21 mouse cellular contexts compared by ENCODE assay signal in genomic region chr14:28740076-28740475, GRCm38 (mm10).
DNase-seq lines count a peak whose midpoint lies in the region; ATAC-seq and TF ChIP-seq lines count a peak whose summit lies in the region.
"Had no signal": no experiment of that assay in that cellular context is flagged by ENCODE, and none has a peak within 500 bp of the region (broad histone marks: within the 10 kb centered on the region; RNA-seq: fewer than 3 reads in every experiment).

No protein-coding gene starts in this region.

- H3K4me3 ChIP-seq in kidney, postnatal 0 days (replicated peaks; ENCODE audit: low read depth, low read length), result no peak overlapping the region
- no peak overlapping the region for H3K4me3 ChIP-seq in lung, embryonic 14.5 days (ENCODE audit: low read depth, low read length)
- H3K4me3 ChIP-seq: embryonic facial prominence, embryonic 13.5 days; forebrain, embryonic 12.5 days; heart, embryonic 10.5 days; hindbrain, embryonic 13.5 days had no signal

- no peak for TF ChIP-seq CTCF in kidney, postnatal 0 days (IDR thresholded peaks at IDR 0.05; ENCODE audit: low read depth)
- TF ChIP-seq CTCF in lung, embryonic 14.5 days (IDR thresholded peaks at IDR 0.05; ENCODE audit: low read depth), result no peak

- H3K4me1 ChIP-seq in kidney, postnatal 0 days (replicated peaks; ENCODE audit: insufficient read depth, low read length), result no peaks in the 10 kb centered on the region
- H3K4me1 ChIP-seq in lung, embryonic 14.5 days (ENCODE audit: insufficient read depth), result no peaks in the 10 kb centered on the region
- H3K4me1 ChIP-seq: embryonic facial prominence, embryonic 13.5 days; forebrain, embryonic 12.5 days; heart, embryonic 10.5 days had no signal

- ATAC-seq in kidney, postnatal 0 days (replicated peaks; ENCODE audit: low FRiP score, low read depth), result no peak; the same call in 1 of the 2 replicates
- ATAC-seq in lung, embryonic 14.5 days (ENCODE audit: insufficient read depth), result no peak
- ATAC-seq: activated CD4-positive, CD25-positive, alpha-beta regulatory T cell, adult 4 months; forebrain, embryonic 16.5 days; Patski had no signal

- no peaks in the 10 kb centered on the region for H3K36me3 ChIP-seq in kidney, postnatal 0 days (ENCODE audit: insufficient read depth, low read length)
- H3K36me3 ChIP-seq in lung, embryonic 14.5 days (ENCODE audit: insufficient read depth), result no peaks in the 10 kb centered on the region
- H3K36me3 ChIP-seq: embryonic facial prominence, embryonic 13.5 days; forebrain, embryonic 12.5 days; heart, embryonic 10.5 days; hindbrain, embryonic 13.5 days had no signal

- WGBS in kidney, postnatal 0 days, result 62% methylated on average over 1 of the region's 1 CpGs
- WGBS in lung, embryonic 14.5 days, result 55% methylated on average over 1 of the region's 1 CpGs

- no peaks in the 10 kb centered on the region for H3K9me3 ChIP-seq in kidney, postnatal 0 days (replicated peaks; ENCODE audit: low read length)
- H3K9me3 ChIP-seq in lung, embryonic 14.5 days (ENCODE audit: low read depth, low read length), result no peaks in the 10 kb centered on the region
- H3K9me3 ChIP-seq: embryonic facial prominence, embryonic 13.5 days; forebrain, embryonic 12.5 days; heart, embryonic 10.5 days; hindbrain, embryonic 13.5 days had no signal

- H3K27ac ChIP-seq in kidney, postnatal 0 days, result no peak overlapping the region
- no peak overlapping the region for H3K27ac ChIP-seq in lung, embryonic 14.5 days (ENCODE audit: low read depth)
- H3K27ac ChIP-seq: embryonic facial prominence, embryonic 13.5 days; forebrain, embryonic 12.5 days; heart, embryonic 10.5 days; hindbrain, embryonic 13.5 days had no signal

- H3K27me3 ChIP-seq in kidney, postnatal 0 days (ENCODE audit: insufficient read depth, low read length), result no peaks in the 10 kb centered on the region
- H3K27me3 ChIP-seq in lung, embryonic 14.5 days (ENCODE audit: insufficient read depth, low read length), result no peaks in the 10 kb centered on the region
- H3K27me3 ChIP-seq: embryonic facial prominence, embryonic 13.5 days; forebrain, embryonic 12.5 days; hindbrain, embryonic 13.5 days; Patski had no signal

- no peak overlapping the region for H3K4me2 ChIP-seq in kidney, postnatal 0 days (ENCODE audit: low read length)
- no peak overlapping the region for H3K4me2 ChIP-seq in lung, embryonic 14.5 days
- H3K4me2 ChIP-seq: embryonic facial prominence, embryonic 13.5 days; forebrain, embryonic 12.5 days; hindbrain, embryonic 13.5 days had no signal

- DNase-seq in cerebellum, postnatal 10 days, result peak; percentile 40 to 56
- DNase-seq in cerebellum, adult 9-11 months, result no peak
- DNase-seq in kidney, postnatal 0 days (ENCODE audit: low spot score), result peak; percentile 67
- DNase-seq in kidney, postnatal 14 days, result no peak
- peak; percentile 27 for DNase-seq in lung, embryonic 14.5 days
- DNase-seq in lung, postnatal 4 days, result no peak
- DNase-seq in mesoderm, embryonic 11.5 days (ENCODE audit: low read depth, low spot score), result peak; percentile 43
- DNase-seq: adrenal gland, postnatal 25 days; cerebellum, adult 18-20 months; cerebellum, postnatal 36 days; gastrocnemius, postnatal 10 days; heart, adult 18-20 months; heart, postnatal 10 days; heart, postnatal 4 days had no signal

- H3K9ac ChIP-seq in kidney, postnatal 0 days (ENCODE audit: low read depth, low read length), result no peak overlapping the region
- H3K9ac ChIP-seq in lung, embryonic 14.5 days, result no peak overlapping the region
- H3K9ac ChIP-seq: embryonic facial prominence, embryonic 13.5 days; forebrain, embryonic 12.5 days; hindbrain, embryonic 13.5 days had no signal

Comparison
In these comparisons a context has a peak if more than half of its experiments do, and no peak if none do; other contexts are left out.
1. DNase-seq: peak in cerebellum, postnatal 10 days (2 of 2), kidney, postnatal 0 days (single experiment), lung, embryonic 14.5 days (single experiment) and mesoderm, embryonic 11.5 days (single experiment); none in cerebellum, adult 9-11 months (single experiment), kidney, postnatal 14 days (single experiment) and lung, postnatal 4 days (0 of 2).